Mouse (Mus musculus) forebrain, postnatal 0 days (tissue): ENCODE measurements around the gene Cped1. TPM values are rescaled to one million over a fixed set of nuclear protein-coding genes. Genes with fewer than 3 reads are reported as not detected.

Experiments used
- ATAC-seq: fragments of 200-750 bp; cut with Nextera tagmentation; 2 replicates; pipeline ENCODE4 v1.8.0; 2017; ENCODE audit warnings: mild to moderate bottlenecking, moderate library complexity
- DNase-seq: peaks from one replicate; pipeline ENCODE4 v3.0.0-alpha.2; 2015
- H3K27ac ChIP-seq: fragments of 300-500 bp; sonication (generic); 2 replicates; pipeline ENCODE4 v1.5.1; 2014; ENCODE audit warnings: low read depth, mild to moderate bottlenecking, antibody characterized with exemption, low read length, moderate library complexity, mixed read lengths
- H3K27me3 ChIP-seq: fragments of 300-500 bp; sonication (generic); 2 replicates; pipeline ENCODE4 v1.6.1; 2014; ENCODE audit warnings: mild to moderate bottlenecking, low read length, mixed read lengths; ENCODE audit not compliant: insufficient read depth
- H3K36me3 ChIP-seq: fragments of 300-500 bp; sonication (generic); 2 replicates; pipeline ENCODE4 v1.6.1; 2014; ENCODE audit warnings: mild to moderate bottlenecking, moderate library complexity; ENCODE audit not compliant: insufficient read depth
- H3K4me1 ChIP-seq: fragments of 300-500 bp; sonication (generic); 2 replicates; pipeline ENCODE4 v1.6.1; 2014; ENCODE audit warnings: antibody characterized with exemption; ENCODE audit not compliant: insufficient read depth
- H3K4me2 ChIP-seq: fragments of 300-500 bp; sonication (generic); 2 replicates; pipeline ENCODE4 v1.6.1; 2014; ENCODE audit warnings: low read depth, mild to moderate bottlenecking, moderate library complexity
- H3K4me3 ChIP-seq: fragments of 300-500 bp; sonication (generic); 2 replicates; pipeline ENCODE4 v1.5.1; 2014; ENCODE audit warnings: low read depth, low read length, mixed read lengths
- H3K9ac ChIP-seq: fragments of 300-500 bp; sonication (generic); 2 replicates; pipeline ENCODE4 v1.6.1; 2014; ENCODE audit warnings: mild to moderate bottlenecking
- H3K9me3 ChIP-seq: fragments of 300-500 bp; sonication (generic); 2 replicates; pipeline ENCODE4 v1.6.1; 2016; ENCODE audit warnings: low read length
- CTCF ChIP-seq: sonication (generic); IDR thresholded peaks from 2 replicates; pipeline ENCODE4 v1.5.1; 2016; ENCODE audit warnings: antibody characterized with exemption, control low read depth, low read depth
- WGBS: fragments of 180-500 bp; shearing (Covaris S2); extraction: QIAGEN DNeasy Blood & Tissue Kit; methylation state at CpG from one replicate; pipeline ENCODE4 v1.1.7; 2014; 5-methylcytosine and 5-hydroxymethylcytosine counted together
- polyA plus RNA-seq: library from polyadenylated mRNA; unstranded; fragments of >200 nt; fragmentation: Nextera tagmentation; extraction: Ambion mirVana; gene quantifications from 2 replicates; pipeline ENCODE4 v1.2.1, GENCODE M21; 2015
- total RNA-seq: library from RNA; depleted of rRNA; stranded (reverse); fragments of >200 nt; gene quantifications from 2 replicates; pipeline ENCODE4 v1.2.3, GENCODE M21; 2014

The Cped1 gene
- total and polyA plus RNA-seq, 2 experiments from 2014 or later = 2.4 to 6.5 TPM

DNA sequence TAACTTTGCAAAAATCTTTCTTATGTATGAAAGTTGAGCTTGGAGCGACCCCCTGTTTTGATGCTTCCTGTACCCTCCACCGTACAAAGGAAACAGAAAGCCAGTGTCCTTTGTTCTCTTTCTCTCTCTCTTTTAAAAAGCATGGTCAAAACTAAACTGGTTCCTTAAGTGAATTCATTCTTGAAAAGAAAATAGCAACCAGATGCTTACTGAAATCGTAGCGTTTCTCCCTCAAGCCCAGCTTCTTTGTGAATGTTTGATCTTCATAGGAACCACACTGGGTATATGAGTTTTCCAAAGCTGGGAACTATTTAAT lies 40.6 kb downstream of the Cped1 start:
- no peak for TF ChIP-seq CTCF
- Histone ChIP-seq H3K36me3 (no peaks in the 10 kb centered on the region), H3K4me3 (peak overlapping the region; percentile 23), H3K9ac (no peak overlapping the region), H3K4me2 (peak overlapping the region; percentile 43), H3K4me1 (0 out of 2 replicates have a peak, but pooled peaks cover 4% of the 10 kb centered on the region), H3K9me3 (no peaks in the 10 kb centered on the region), H3K27ac (no peak overlapping the region), H3K27me3 (no peaks in the 10 kb centered on the region)
- no peak for ATAC-seq
- 3% methylated on average over 4 of the region's 4 CpGs for WGBS
- DNase-seq = peak; percentile 32

DNA sequence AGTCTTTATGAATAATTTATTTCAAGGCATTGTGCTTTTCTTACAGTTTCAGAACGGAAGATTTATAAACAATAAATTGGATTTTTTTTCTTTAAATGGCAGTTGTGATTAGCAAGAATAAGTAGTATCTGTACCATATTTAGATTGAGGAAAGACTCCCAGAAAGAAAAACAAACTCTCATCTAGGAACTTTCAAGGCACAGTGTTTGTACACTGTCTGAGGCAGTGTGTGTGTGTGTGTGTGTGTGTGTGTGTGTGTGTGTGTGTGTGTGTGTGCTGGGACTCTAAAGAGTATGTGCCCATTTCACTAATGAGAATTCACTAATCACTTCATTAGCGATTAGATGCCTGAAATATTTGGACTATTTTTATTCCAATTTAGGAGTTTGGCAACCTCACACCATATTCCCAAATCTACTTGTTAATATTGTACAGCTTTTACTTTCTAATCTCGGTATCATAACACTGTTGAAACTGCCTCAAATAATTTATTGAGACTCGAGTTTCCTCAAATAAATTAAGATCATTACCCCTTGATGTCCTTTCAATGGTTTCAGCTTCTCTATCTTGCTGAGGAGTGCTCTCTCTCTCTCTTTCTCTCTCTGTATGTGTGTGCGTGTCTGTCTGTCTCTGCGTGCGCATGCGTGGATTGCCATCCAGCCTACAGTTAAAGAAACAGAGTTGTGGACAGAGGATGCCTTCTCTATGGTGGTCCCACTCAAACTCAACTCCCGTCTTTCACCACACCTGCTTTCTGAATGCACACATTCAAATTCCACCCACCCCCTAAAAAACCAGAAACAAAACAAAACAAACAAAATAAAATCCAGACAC lies 41.3 kb downstream of the Cped1 start:
- no peaks in the 10 kb centered on the region for H3K27me3 ChIP-seq
- no peak for TF ChIP-seq CTCF
- H3K36me3 ChIP-seq = no peaks in the 10 kb centered on the region
- peak overlapping the region; percentile 43; the same call in 1 of the 2 replicates for H3K4me2 ChIP-seq
- H3K4me1 ChIP-seq = 0 out of 2 replicates have a peak, but pooled peaks cover 4% of the 10 kb centered on the region
- H3K9me3 ChIP-seq = no peaks in the 10 kb centered on the region
- WGBS = 45% methylated on average over 9 of the region's 9 CpGs
- no peak overlapping the region for H3K27ac ChIP-seq
- no peak overlapping the region for H3K9ac ChIP-seq
- peak; percentile 18 for DNase-seq
- no peak overlapping the region for H3K4me3 ChIP-seq
- ATAC-seq = peak; percentile 42; the same call in 1 of the 2 replicates

DNA sequence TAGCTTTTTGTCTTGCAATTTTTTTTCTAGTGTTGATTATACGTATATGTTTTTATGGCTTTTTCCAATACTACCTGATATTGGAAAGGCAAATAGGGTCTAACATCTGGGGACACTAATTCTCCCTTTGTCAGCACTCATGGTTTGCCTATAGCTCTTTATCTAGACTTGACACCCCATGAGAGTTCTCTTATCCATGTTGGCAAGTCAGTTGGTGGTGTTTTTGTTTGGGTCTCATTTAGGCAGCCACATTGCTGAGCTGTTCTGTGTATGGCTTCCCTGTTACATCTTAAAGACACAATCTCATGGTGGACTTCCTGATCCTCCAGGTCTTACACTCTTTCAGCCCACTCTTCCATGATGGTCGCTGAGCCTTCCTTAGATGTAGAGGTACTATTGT lies 42.1 kb downstream of the Cped1 start:
- no peak overlapping the region for H3K27ac ChIP-seq
- no peak for TF ChIP-seq CTCF
- no peak overlapping the region for H3K9ac ChIP-seq
- DNase-seq (no peak), ATAC-seq (no peak)
- no peaks in the 10 kb centered on the region for H3K9me3 ChIP-seq
- H3K27me3 ChIP-seq = no peaks in the 10 kb centered on the region
- H3K4me3 ChIP-seq = no peak overlapping the region
- 0 out of 2 replicates have a peak, but pooled peaks cover 4% of the 10 kb centered on the region for H3K4me1 ChIP-seq
- H3K36me3 ChIP-seq = no peaks in the 10 kb centered on the region
- 93% methylated on average over 2 of the region's 2 CpGs for WGBS
- H3K4me2 ChIP-seq = no peak overlapping the region

DNA sequence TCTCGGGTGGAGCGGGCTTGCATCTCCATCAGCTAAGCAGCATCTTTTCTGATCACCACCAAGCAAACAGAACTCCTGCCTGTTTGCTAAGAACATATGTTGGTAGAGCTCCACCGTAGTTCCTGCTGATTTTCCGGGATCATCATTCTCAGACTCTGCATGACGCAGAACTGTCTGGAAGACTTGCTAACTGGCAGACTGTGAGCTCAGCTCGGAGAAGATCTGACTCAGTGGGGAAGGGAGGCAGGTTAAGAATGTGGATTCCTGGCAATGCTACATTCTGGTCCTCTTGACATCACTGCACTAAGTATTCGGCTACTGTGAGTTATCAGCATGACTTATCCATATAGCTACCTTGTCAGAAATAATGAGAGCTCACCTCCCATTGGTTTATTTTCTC lies 44.7 kb downstream of the Cped1 start:
- Histone ChIP-seq H3K4me2 (no peak overlapping the region), H3K4me3 (no peak overlapping the region), H3K9me3 (no peaks in the 10 kb centered on the region), H3K27ac (no peak overlapping the region), H3K9ac (no peak overlapping the region), H3K4me1 (0 out of 2 replicates have a peak, but pooled peaks cover 4% of the 10 kb centered on the region), H3K36me3 (no peaks in the 10 kb centered on the region), H3K27me3 (no peaks in the 10 kb centered on the region)
- WGBS = 76% methylated on average over 7 of the region's 7 CpGs
- ATAC-seq (no peak), DNase-seq (no peak)
- TF ChIP-seq CTCF = no peak

DNA sequence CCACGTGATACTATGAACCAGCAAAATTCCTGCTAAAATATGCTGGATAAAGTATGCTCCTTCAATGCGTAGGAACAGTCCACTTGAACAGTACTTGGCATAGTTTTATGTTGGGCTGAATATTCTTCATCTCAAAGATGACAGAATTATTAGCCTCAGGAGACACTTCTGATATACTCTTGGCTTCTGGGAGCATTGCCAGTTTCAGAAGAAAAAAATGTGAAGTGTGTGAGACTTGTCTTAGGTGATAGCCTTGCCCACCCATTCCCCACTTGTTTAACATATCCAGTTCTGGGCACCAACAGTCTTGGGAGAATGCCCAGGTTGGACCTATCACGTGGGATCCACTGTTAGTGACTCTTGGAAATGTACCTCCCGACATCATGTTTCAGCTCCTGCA lies 47.5 kb downstream of the Cped1 start:
- 77% methylated on average over 4 of the region's 4 CpGs for WGBS
- Histone ChIP-seq H3K36me3 (no peaks in the 10 kb centered on the region), H3K27ac (no peak overlapping the region), H3K9me3 (no peaks in the 10 kb centered on the region), H3K4me2 (no peak overlapping the region), H3K9ac (no peak overlapping the region), H3K27me3 (no peaks in the 10 kb centered on the region), H3K4me1 (no peaks in the 10 kb centered on the region), H3K4me3 (no peak overlapping the region)
- no peak for TF ChIP-seq CTCF
- DNase-seq = no peak
- no peak for ATAC-seq

DNA sequence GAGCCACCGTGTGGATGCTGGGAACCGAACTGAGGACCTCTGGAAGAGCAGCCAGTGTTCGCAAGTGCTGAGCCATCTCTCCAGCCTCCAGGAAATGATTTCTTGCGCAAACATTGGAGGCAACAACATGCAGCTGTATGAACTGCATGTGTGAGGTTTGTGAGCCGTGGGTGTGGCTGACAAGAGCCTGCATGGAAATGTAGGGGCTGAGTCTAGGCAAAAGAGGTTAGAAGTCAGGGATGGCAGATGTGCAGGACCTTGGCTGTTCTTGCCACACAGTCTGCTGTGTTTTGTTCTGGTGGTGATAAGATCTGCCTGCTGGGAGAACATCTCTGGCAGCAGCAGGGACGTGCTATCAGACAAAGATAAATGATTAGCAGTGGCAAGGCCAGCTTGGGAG lies 49.7 kb downstream of the Cped1 start:
- Histone ChIP-seq H3K4me1 (no peaks in the 10 kb centered on the region), H3K4me2 (no peak overlapping the region), H3K9me3 (no peaks in the 10 kb centered on the region), H3K27ac (no peak overlapping the region), H3K27me3 (no peaks in the 10 kb centered on the region), H3K36me3 (no peaks in the 10 kb centered on the region), H3K9ac (no peak overlapping the region), H3K4me3 (no peak overlapping the region)
- no peak for TF ChIP-seq CTCF
- ATAC-seq (no peak), DNase-seq (no peak)
- 87% methylated on average over 6 of the region's 6 CpGs for WGBS

DNA sequence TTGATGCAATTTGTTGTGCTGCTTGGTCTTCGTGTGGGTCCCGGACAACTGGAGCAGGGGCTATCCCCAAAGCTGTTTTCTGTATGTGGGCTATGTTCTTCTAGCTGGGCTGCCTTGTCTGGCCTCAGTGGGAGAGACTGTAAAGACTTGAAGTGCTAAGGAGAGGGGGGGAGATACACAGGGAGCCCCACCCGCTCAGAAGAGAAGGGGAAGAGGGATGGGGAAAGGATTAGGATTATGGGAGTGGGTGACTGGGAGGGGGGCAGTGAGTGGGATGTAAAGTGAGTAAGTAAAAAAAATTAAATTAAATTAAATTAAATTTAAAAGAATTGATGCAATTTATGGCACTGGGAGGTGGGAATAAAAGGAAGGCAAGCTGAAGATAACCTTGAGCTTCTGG lies 50.2 kb downstream of the Cped1 start:
- TF ChIP-seq CTCF = no peak
- Histone ChIP-seq H3K4me1 (no peaks in the 10 kb centered on the region), H3K36me3 (no peaks in the 10 kb centered on the region), H3K27me3 (no peaks in the 10 kb centered on the region), H3K9ac (no peak overlapping the region), H3K4me3 (no peak overlapping the region), H3K9me3 (no peaks in the 10 kb centered on the region), H3K4me2 (no peak overlapping the region), H3K27ac (no peak overlapping the region)
- no peak for ATAC-seq
- 78% methylated on average over 3 of the region's 3 CpGs for WGBS
- DNase-seq = no peak
